ENCODE assay signal across 11 mouse cellular contexts in the genomic region with DNA sequence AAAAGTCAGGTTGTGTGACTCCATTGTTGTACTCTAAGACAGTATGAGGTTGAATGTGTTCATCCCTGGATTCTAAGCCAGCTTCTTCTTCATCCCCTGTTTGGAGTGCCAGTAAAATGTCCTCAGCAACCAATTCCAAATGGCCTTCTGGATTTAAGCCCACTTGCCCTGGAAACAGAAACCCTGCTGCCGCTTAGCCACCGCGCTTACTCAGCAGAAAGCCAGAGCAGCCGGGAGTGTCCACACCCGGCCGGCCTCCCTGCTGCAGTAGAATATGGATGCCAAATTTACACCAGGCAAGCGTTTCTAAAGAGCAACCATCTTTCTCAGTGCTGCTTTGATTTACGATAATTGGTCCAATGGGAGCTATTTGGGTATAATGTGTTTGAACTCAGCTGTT.
A peak's percentile ranks its signal among the peaks of the same experiment; 100 is the strongest.
DNase-seq lines count a peak whose midpoint lies in the region; ATAC-seq and TF ChIP-seq lines count a peak whose summit lies in the region.
"Had no signal": no experiment of that assay in that cellular context is flagged by ENCODE, and none has a peak within 500 bp of the region (broad histone marks: within the 10 kb centered on the region; RNA-seq: fewer than 3 reads in every experiment).

No protein-coding gene starts in this region.

- no peak overlapping the region for H3K4me2 ChIP-seq in hindbrain, postnatal 0 days (ENCODE audit: low read depth, low read length)
- no peak overlapping the region for H3K4me2 ChIP-seq in hindbrain, embryonic 11.5 days (replicated peaks; ENCODE audit: low read depth, low read length)
- H3K4me2 ChIP-seq: embryonic facial prominence, embryonic 15.5 days had no signal

- peak; percentile 63 for ATAC-seq in hindbrain, postnatal 0 days
- no peak for ATAC-seq in hindbrain, embryonic 11.5 days (ENCODE audit: low FRiP score)

- no peak for TF ChIP-seq POLR2A in thymus, adult 2 months (IDR thresholded peaks at IDR 0.05; ENCODE audit: control insufficient read depth, extremely low read depth, insufficient read depth, low read length, poor library complexity)

- H3K36me3 ChIP-seq in hindbrain, postnatal 0 days (ENCODE audit: insufficient read depth, low read length): no peaks in the 10 kb centered on the region
- no peaks in the 10 kb centered on the region for H3K36me3 ChIP-seq in hindbrain, embryonic 11.5 days (ENCODE audit: control insufficient read depth, insufficient read depth, low read length)
- no peaks in the 10 kb centered on the region for H3K36me3 ChIP-seq in thymus, adult 2 months (ENCODE audit: control insufficient read depth, insufficient read depth, low read length)
- H3K36me3 ChIP-seq: embryonic facial prominence, embryonic 15.5 days had no signal

- no peak overlapping the region for H3K9ac ChIP-seq in hindbrain, postnatal 0 days (replicated peaks; ENCODE audit: low read length)
- no peak overlapping the region for H3K9ac ChIP-seq in hindbrain, embryonic 11.5 days (ENCODE audit: low read depth, low read length)
- H3K9ac ChIP-seq: embryonic facial prominence, embryonic 15.5 days; liver, embryonic 14.5 days had no signal

- TF ChIP-seq CTCF in hindbrain, postnatal 0 days (IDR thresholded peaks at IDR 0.05; ENCODE audit: low read depth): no peak
- TF ChIP-seq CTCF in thymus, adult 2 months (IDR thresholded peaks at IDR 0.05; ENCODE audit: borderline replicate concordance, control insufficient read depth, extremely low read depth, insufficient read depth, low read length, poor library complexity): no peak
- TF ChIP-seq CTCF in left cerebral cortex, adult 2 months (IDR thresholded peaks at IDR 0.05): no peak

- H3K27me3 ChIP-seq in hindbrain, postnatal 0 days (ENCODE audit: insufficient read depth, low read length): no peaks in the 10 kb centered on the region
- H3K27me3 ChIP-seq in hindbrain, embryonic 11.5 days (ENCODE audit: control insufficient read depth, insufficient read depth, low read length): no peaks in the 10 kb centered on the region
- H3K27me3 ChIP-seq in thymus, adult 2 months (ENCODE audit: control insufficient read depth, insufficient read depth, low read length): no peaks in the 10 kb centered on the region
- H3K27me3 ChIP-seq: embryonic facial prominence, embryonic 15.5 days had no signal

- H3K4me1 ChIP-seq in hindbrain, postnatal 0 days (ENCODE audit: insufficient read depth, low read length): peaks cover 3% of the 10 kb centered on the region; the same call in 1 of the 2 replicates
- H3K4me1 ChIP-seq in hindbrain, embryonic 11.5 days (replicated peaks; ENCODE audit: control insufficient read depth, insufficient read depth, low read length): no peaks in the 10 kb centered on the region
- H3K4me1 ChIP-seq in thymus, adult 2 months (replicated peaks; ENCODE audit: control insufficient read depth, insufficient read depth, low read length): no peaks in the 10 kb centered on the region
- H3K4me1 ChIP-seq: embryonic facial prominence, embryonic 15.5 days had no signal

- H3K27ac ChIP-seq in hindbrain, postnatal 0 days: no peak overlapping the region
- no peak overlapping the region for H3K27ac ChIP-seq in hindbrain, embryonic 11.5 days (ENCODE audit: low read depth, low read length)
- H3K27ac ChIP-seq in thymus, adult 2 months (ENCODE audit: control insufficient read depth, insufficient read depth, low read length): no peak overlapping the region
- H3K27ac ChIP-seq in left cerebral cortex, adult 2 months: no peak overlapping the region
- H3K27ac ChIP-seq: embryonic facial prominence, embryonic 15.5 days; liver, embryonic 14.5 days had no signal

- no peaks in the 10 kb centered on the region for H3K9me3 ChIP-seq in hindbrain, postnatal 0 days (ENCODE audit: low read length)
- no peaks in the 10 kb centered on the region for H3K9me3 ChIP-seq in hindbrain, embryonic 11.5 days (ENCODE audit: control insufficient read depth, low read length)
- H3K9me3 ChIP-seq: embryonic facial prominence, embryonic 15.5 days had no signal

- intact Hi-C loops in left cerebral cortex, adult 2 months (cut with DNase I): no loop called here

- no peak overlapping the region for H3K4me3 ChIP-seq in hindbrain, postnatal 0 days (ENCODE audit: low read length)
- H3K4me3 ChIP-seq in hindbrain, embryonic 11.5 days (ENCODE audit: low read depth, low read length): no peak overlapping the region
- H3K4me3 ChIP-seq in thymus, adult 2 months (ENCODE audit: control insufficient read depth, insufficient read depth, low read length): no peak overlapping the region
- H3K4me3 ChIP-seq in left cerebral cortex, adult 2 months: no peak overlapping the region
- H3K4me3 ChIP-seq: embryonic facial prominence, embryonic 15.5 days had no signal

- peak; percentile 5 for DNase-seq in embryo, embryonic 10 days (ENCODE audit: low spot score)
- no peak for DNase-seq in embryo, embryonic 9.5 days (ENCODE audit: extremely low spot score)
- peak; percentile 78 for DNase-seq in hindbrain, postnatal 0 days (ENCODE audit: low spot score)
- DNase-seq in hindbrain, embryonic 11.5 days (ENCODE audit: low spot score): no peak
- DNase-seq in cerebellum, postnatal 14 days: peak; percentile 59 to 79
- peak; percentile 24 for DNase-seq in neural tube, embryonic 10.5 days (ENCODE audit: extremely low spot score, low spot score)
- DNase-seq in thymus, adult 2 months: no peak
- DNase-seq in left cerebral cortex, adult 2 months (ENCODE audit: extremely low spot score in 1 of 2, low spot score in 2 of 2): no peak
- DNase-seq: kidney, postnatal 10 days had no signal

- WGBS in hindbrain, postnatal 0 days: 25% methylated on average over 8 of the region's 8 CpGs
- 74% methylated on average over 8 of the region's 8 CpGs for WGBS in hindbrain, embryonic 11.5 days
- 92% methylated on average over 8 of the region's 8 CpGs for WGBS in thymus, adult 2 months

Comparison
In these comparisons a context has a peak if more than half of its experiments do, and no peak if none do; other contexts are left out.
1. DNase-seq: peak in embryo, embryonic 10 days (single experiment), hindbrain, postnatal 0 days (single experiment), cerebellum, postnatal 14 days (2 of 2) and neural tube, embryonic 10.5 days (single experiment); none in embryo, embryonic 9.5 days (single experiment), hindbrain, embryonic 11.5 days (single experiment), thymus, adult 2 months (single experiment) and left cerebral cortex, adult 2 months (0 of 2).